10 mouse cellular contexts compared by ENCODE assay signal in genomic region chr6:54041386-54042043, GRCm38 (mm10). TPM values are rescaled to one million over a fixed set of nuclear protein-coding genes. Genes with fewer than 3 reads are reported as not detected.
DNase-seq lines count a peak whose midpoint lies in the region; ATAC-seq and TF ChIP-seq lines count a peak whose summit lies in the region.
"Had no signal": no experiment of that assay in that cellular context is flagged by ENCODE, and none has a peak within 500 bp of the region (broad histone marks: within the 10 kb centered on the region; RNA-seq: fewer than 3 reads in every experiment).

No protein-coding gene starts in this region.

- TF ChIP-seq EP300 in heart, adult 2 months (IDR thresholded peaks at IDR 0.05; ENCODE audit: insufficient read depth, low read depth, low read length) = no peak

- no peak for ATAC-seq in hindbrain, embryonic 13.5 days (ENCODE audit: low FRiP score)
- ATAC-seq in midbrain, embryonic 16.5 days = no peak
- ATAC-seq: inflammation-experienced regulatory T-cells, adult 6 months had no signal

- peak; percentile 82 for DNase-seq in heart, adult 11 months
- no peak for DNase-seq in heart, postnatal 4 days
- peak; percentile 73 for DNase-seq in cerebellum, adult 9-10 months
- no peak for DNase-seq in heart, adult 2 months
- DNase-seq in frontal cortex, postnatal 14 days (ENCODE audit: low spot score in 2 of 2) = no peak
- no peak for DNase-seq in lung, adult 2 months
- DNase-seq: gastrocnemius, postnatal 10 days had no signal

- intact Hi-C loops in heart, adult 2 months (cut with DNase I) = loop anchor here (5.0 kb wide), 1 partner anchor 36 kb away; no protein-coding TSS in a partner anchor

- peak overlapping the region; percentile 79 for H3K4me2 ChIP-seq in hindbrain, embryonic 13.5 days
- H3K4me2 ChIP-seq in midbrain, embryonic 16.5 days (ENCODE audit: low read length) = peak overlapping the region; percentile 83

- TF ChIP-seq CTCF in heart, adult 2 months (IDR thresholded peaks at IDR 0.05) = no peak
- TF ChIP-seq CTCF in lung, adult 2 months (IDR thresholded peaks at IDR 0.05; ENCODE audit: insufficient read depth, low read length) = no peak

- no peaks in the 10 kb centered on the region for H3K36me3 ChIP-seq in hindbrain, embryonic 13.5 days
- H3K36me3 ChIP-seq in midbrain, embryonic 16.5 days (ENCODE audit: control insufficient read depth, insufficient read depth, low read length) = no peaks in the 10 kb centered on the region
- no peaks in the 10 kb centered on the region for H3K36me3 ChIP-seq in heart, adult 2 months (ENCODE audit: control insufficient read depth, insufficient read depth, low read length)

- peaks cover 41% of the 10 kb centered on the region for H3K4me1 ChIP-seq in hindbrain, embryonic 13.5 days (replicated peaks)
- H3K4me1 ChIP-seq in midbrain, embryonic 16.5 days (ENCODE audit: control insufficient read depth, insufficient read depth, low read length) = peaks cover 23% of the 10 kb centered on the region
- H3K4me1 ChIP-seq in heart, adult 2 months (ENCODE audit: control insufficient read depth, insufficient read depth, low read length) = peaks cover 4% of the 10 kb centered on the region; the same call in 1 of the 2 replicates
- H3K4me1 ChIP-seq in lung, adult 2 months (ENCODE audit: control insufficient read depth, insufficient read depth, low read length) = peaks cover 2% of the 10 kb centered on the region

- H3K4me3 ChIP-seq in hindbrain, embryonic 13.5 days = peak overlapping the region; percentile 70
- H3K4me3 ChIP-seq in midbrain, embryonic 16.5 days (ENCODE audit: low read depth, low read length) = peak overlapping the region; percentile 79
- no peak overlapping the region for H3K4me3 ChIP-seq in heart, adult 2 months
- no peak overlapping the region for H3K4me3 ChIP-seq in lung, adult 2 months (replicated peaks; ENCODE audit: extremely low read depth, low read depth, low read length)

- no peaks in the 10 kb centered on the region for H3K79me2 ChIP-seq in heart, adult 2 months (replicated peaks; ENCODE audit: control insufficient read depth, insufficient read depth, low read length)

- peak overlapping the region; percentile 55 for H3K9ac ChIP-seq in hindbrain, embryonic 13.5 days
- peak overlapping the region; percentile 14 for H3K9ac ChIP-seq in midbrain, embryonic 16.5 days (ENCODE audit: low read depth, low read length)
- H3K9ac ChIP-seq in heart, adult 2 months (ENCODE audit: low read depth, low read length) = no peak overlapping the region

- 30% methylated on average over 13 of the region's 13 CpGs for WGBS in hindbrain, embryonic 13.5 days
- 15% methylated on average over 13 of the region's 13 CpGs for WGBS in midbrain, embryonic 16.5 days
- 52% methylated on average over 13 of the region's 13 CpGs for WGBS in heart, adult 2 months
- 55% methylated on average over 13 of the region's 13 CpGs for WGBS in lung, adult 2 months

- no peak for TF ChIP-seq POLR2A in heart, adult 2 months (IDR thresholded peaks at IDR 0.05; ENCODE audit: insufficient read depth, low read depth, low read length)
- no peak for TF ChIP-seq POLR2A in lung, adult 2 months (IDR thresholded peaks at IDR 0.05; ENCODE audit: borderline replicate concordance, extremely low read depth, low read depth, low read length)

- H3K27me3 ChIP-seq in hindbrain, embryonic 13.5 days = peaks cover 27% of the 10 kb centered on the region; the same call in 1 of the 2 replicates
- H3K27me3 ChIP-seq in midbrain, embryonic 16.5 days (ENCODE audit: control insufficient read depth, insufficient read depth, low read depth, low read length) = no peaks in the 10 kb centered on the region
- peaks cover 4% of the 10 kb centered on the region; the same call in 1 of the 2 replicates for H3K27me3 ChIP-seq in heart, adult 2 months (ENCODE audit: control insufficient read depth, insufficient read depth, low read length)

- peak overlapping the region; percentile 19; the same call in 1 of the 2 replicates for H3K27ac ChIP-seq in hindbrain, embryonic 13.5 days
- H3K27ac ChIP-seq in midbrain, embryonic 16.5 days (ENCODE audit: low read length) = no peak overlapping the region
- no peak overlapping the region for H3K27ac ChIP-seq in heart, adult 2 months

- no peaks in the 10 kb centered on the region for H3K9me3 ChIP-seq in hindbrain, embryonic 13.5 days
- no peaks in the 10 kb centered on the region for H3K9me3 ChIP-seq in midbrain, embryonic 16.5 days (replicated peaks; ENCODE audit: control insufficient read depth, low read length, poor library complexity, severe bottlenecking)

RNA-seq across cellular contexts. Expression of gene Chn2, which starts 2.2 kb away (rescaled TPM):
- total RNA-seq in heart, postnatal 4 days (2021) = 1 to 10 TPM; 5.4 to 6.2 TPM
- polyA plus RNA-seq in hindbrain, embryonic 13.5 days (2015; fragmentation: Nextera tagmentation; extraction: Ambion mirVana) = 29.6 and 31.5 TPM in 2 replicates
- 29.2 and 32.4 TPM in 2 replicates for polyA plus RNA-seq in midbrain, embryonic 16.5 days (2015; fragmentation: Nextera tagmentation; extraction: Ambion mirVana)
- total RNA-seq in heart, adult 2 months (2021) = 1 to 10 TPM; 2.0 to 2.3 TPM
- polyA plus RNA-seq in heart, adult 2 months (2012; rRNA removed) = 2.3 and 3.4 TPM in 2 replicates
- polyA plus RNA-seq in lung, adult 2 months (2012; rRNA removed) = 8.5 and 12.5 TPM in 2 replicates

Comparison
In these comparisons a context has a peak if more than half of its experiments do, and no peak if none do; other contexts are left out.
1. DNase-seq: peak in heart, adult 11 months (single experiment) and cerebellum, adult 9-10 months (single experiment); none in heart, postnatal 4 days (single experiment), heart, adult 2 months (0 of 2), frontal cortex, postnatal 14 days (0 of 2) and lung, adult 2 months (single experiment).
2. H3K4me3 ChIP-seq: peak in hindbrain, embryonic 13.5 days (single experiment) and midbrain, embryonic 16.5 days (single experiment); none in heart, adult 2 months (single experiment) and lung, adult 2 months (single experiment).